Mouse (Mus musculus): ENCODE data around the gene Dusp11. TPM values are rescaled to one million over a fixed set of nuclear protein-coding genes. Genes with fewer than 3 reads are reported as not detected.

Gene Dusp11
- polyA plus RNA-seq (2014; fragmentation: Illumina TruSeq; extraction: RNeasy Lipid Tissue Mini Kit (QIAGEN cat#74804); ENCODE audit: low read depth, low replicate concordance): 375 TPM

DNA sequence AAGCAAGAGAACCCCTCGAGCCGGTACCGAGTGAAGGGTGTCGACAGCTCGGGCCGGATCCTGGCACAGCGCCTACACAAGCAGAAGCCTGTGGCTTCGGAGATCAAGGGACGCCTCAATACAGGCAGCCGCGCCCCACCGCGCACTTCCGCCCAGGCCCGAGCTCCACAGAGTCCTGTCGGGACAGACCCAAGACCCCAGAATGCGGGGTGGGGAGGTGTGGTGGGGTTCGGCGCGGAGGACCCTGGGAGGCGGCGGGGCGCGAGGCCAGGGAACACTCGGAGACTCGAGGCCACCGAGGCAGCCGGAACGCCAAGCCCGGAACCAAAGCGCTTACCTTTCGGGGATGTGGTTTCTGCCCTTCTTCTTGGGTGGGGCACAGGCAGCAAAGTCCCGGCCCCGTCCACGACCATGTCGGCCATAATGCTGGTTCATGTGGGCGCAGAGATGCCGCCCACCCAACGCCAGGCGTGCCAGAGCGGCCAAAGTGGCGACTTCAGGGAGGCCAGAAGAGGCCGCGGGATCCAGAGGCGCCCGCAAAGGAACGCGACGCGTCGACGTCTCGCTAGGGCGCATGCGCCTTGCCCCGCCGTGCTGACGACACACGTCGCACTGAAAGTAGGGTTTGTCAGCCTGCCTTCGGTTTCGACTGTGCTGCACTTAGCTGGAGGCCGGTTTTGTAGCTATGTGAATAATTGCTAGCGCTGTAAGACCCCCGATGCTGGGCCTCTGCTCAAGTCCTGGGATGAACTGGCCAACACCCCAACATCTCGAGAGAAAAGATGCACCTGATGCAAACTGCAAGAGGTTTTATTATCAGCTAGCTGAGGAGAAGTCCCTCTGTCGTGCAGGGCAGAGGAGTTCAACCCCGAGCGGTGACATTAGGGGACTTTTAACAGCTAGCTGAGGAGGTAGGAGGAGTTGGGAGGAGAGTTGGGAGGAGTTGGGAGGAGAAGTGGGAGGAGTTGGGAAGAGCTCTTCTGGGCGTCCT lies at the start of gene Dusp11:
Gene Dusp11, minus strand, starts transcription at position 567 of the 991 bp plus-strand sequence.

DNA sequence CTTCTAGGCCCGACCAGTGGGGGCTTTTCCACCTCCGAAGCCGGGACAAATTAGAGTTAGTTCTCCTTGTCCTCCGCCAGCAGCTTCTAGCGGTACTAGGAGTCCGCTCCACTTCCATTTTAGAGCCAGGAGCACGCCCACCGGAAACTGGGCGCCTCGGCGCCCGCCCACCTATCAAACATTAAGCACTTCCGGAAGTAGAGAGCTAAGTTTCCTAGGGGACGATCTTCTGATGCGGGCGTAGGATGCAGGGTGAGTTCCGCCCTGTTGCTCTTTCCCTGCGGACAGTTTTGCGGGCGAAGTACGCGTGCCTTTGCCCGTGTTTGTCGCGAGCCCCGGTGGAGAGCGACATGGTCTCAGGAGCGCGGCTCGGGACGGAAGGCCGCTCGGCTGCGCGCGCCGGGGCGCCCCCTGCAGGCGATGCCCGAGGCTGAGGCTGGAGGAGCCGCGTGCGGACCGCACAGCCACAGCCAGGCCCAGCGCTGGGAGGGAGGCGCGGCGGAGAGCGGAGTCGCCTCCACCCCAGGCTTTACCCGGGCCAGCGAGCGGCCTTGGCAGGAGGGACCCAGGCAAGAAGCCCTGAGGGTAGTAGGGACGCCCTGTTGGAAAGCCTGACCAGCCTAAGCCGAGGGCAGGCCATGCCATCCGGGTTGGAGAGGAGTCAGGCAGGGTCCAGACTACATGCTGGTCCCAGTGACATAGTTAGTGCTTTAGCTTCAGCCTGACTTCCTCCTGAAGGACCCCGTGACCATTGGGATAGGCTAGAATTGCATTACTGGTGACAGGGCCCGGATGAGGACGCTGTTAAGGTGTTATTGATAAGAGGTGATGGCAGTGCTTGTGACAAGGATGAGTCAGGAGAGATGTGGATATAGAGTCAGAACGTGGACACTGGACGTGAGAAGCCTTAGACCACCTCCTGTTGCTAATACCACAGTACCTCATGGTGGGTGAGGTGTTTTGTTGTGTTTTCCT lies 45.6 kb downstream of the Dusp11 start, which contains the start of gene Nat8f1:
Gene Nat8f1, minus strand, starts transcription at position 149 of the 975 bp plus-strand sequence.

DNA sequence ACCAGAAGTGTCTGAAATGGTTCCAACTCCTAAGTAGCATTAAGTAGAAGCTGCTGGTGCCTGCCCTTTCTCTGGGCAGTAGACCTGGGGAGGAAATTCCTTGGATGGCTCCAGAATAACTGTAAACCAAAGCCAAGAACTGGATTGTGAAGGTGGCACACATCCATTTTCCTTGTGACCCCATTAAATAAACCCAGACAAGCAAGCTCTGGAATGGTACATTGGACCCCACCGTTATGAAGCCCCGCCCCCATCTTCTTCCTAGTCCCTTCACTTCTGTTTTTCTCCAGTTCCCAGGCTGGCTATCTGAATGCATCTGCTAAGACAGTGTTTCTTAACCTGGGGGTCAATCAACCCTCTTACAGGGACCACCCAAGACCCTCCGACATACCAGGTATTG lies 49.9 kb downstream of the Dusp11 start, which contains the start of gene Tprkb:
Gene Tprkb, plus strand, starts transcription at position 279 of the 400 bp plus-strand sequence.

DNA sequence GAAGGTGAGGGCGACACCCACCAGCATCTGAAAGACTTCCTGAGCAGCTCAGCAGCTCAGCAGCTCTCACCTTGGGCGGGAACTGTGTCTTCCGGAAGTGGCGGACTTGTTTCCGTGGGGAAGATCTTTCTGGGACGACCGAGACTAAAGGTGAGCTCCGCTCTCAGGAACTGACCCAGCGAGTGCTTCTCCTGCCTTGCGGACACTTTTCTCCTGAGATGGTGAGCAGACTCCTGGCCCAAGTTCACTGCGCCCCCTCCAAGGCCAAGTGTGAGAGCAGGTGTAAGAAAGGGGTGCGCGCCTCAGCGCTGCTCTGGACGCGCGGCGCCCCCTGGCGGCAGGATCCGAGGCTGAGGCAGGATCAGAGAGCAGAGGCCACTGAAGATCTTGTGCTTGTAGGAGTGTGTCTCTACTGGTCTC lies 56.8 kb downstream of the Dusp11 start, which contains the start of gene Nat8f4:
Gene Nat8f4, minus strand, starts transcription at position 243 of the 420 bp plus-strand sequence.

Other genes with a start within 250 kb of the Dusp11 start
- not detected for gene Nat8f7, start 248.5 kb downstream of the Dusp11 start, polyA plus RNA-seq (2014; fragmentation: Illumina TruSeq; extraction: RNeasy Lipid Tissue Mini Kit (QIAGEN cat#74804); ENCODE audit: low read depth, low replicate concordance)
- 1.2 TPM for gene Nat8f3, start 195.9 kb downstream of the Dusp11 start, polyA plus RNA-seq (2014; fragmentation: Illumina TruSeq; extraction: RNeasy Lipid Tissue Mini Kit (QIAGEN cat#74804); ENCODE audit: low read depth, low replicate concordance)
- gene Nat8f6, start 140.7 kb downstream of the Dusp11 start, polyA plus RNA-seq (2014; fragmentation: Illumina TruSeq; extraction: RNeasy Lipid Tissue Mini Kit (QIAGEN cat#74804); ENCODE audit: low read depth, low replicate concordance): not detected
- gene Nat8f5, start 140.7 kb downstream of the Dusp11 start, polyA plus RNA-seq (2014; fragmentation: Illumina TruSeq; extraction: RNeasy Lipid Tissue Mini Kit (QIAGEN cat#74804); ENCODE audit: low read depth, low replicate concordance): not detected
- not detected for gene Nat8, start 129.6 kb downstream of the Dusp11 start, polyA plus RNA-seq (2014; fragmentation: Illumina TruSeq; extraction: RNeasy Lipid Tissue Mini Kit (QIAGEN cat#74804); ENCODE audit: low read depth, low replicate concordance)
- 1.1 TPM for gene Nat8f2, start 92.5 kb downstream of the Dusp11 start, polyA plus RNA-seq (2014; fragmentation: Illumina TruSeq; extraction: RNeasy Lipid Tissue Mini Kit (QIAGEN cat#74804); ENCODE audit: low read depth, low replicate concordance)
- 22.0 TPM for gene Nat8f4, start 56.8 kb downstream of the Dusp11 start, polyA plus RNA-seq (2014; fragmentation: Illumina TruSeq; extraction: RNeasy Lipid Tissue Mini Kit (QIAGEN cat#74804); ENCODE audit: low read depth, low replicate concordance)
- 64.9 TPM for gene Tprkb, start 49.8 kb downstream of the Dusp11 start, polyA plus RNA-seq (2014; fragmentation: Illumina TruSeq; extraction: RNeasy Lipid Tissue Mini Kit (QIAGEN cat#74804); ENCODE audit: low read depth, low replicate concordance)
- not detected for gene Nat8f1, start 46.0 kb downstream of the Dusp11 start, polyA plus RNA-seq (2014; fragmentation: Illumina TruSeq; extraction: RNeasy Lipid Tissue Mini Kit (QIAGEN cat#74804); ENCODE audit: low read depth, low replicate concordance)
- not detected for gene Figla, start 54.5 kb upstream of the Dusp11 start, polyA plus RNA-seq (2014; fragmentation: Illumina TruSeq; extraction: RNeasy Lipid Tissue Mini Kit (QIAGEN cat#74804); ENCODE audit: low read depth, low replicate concordance)
- 0.50 TPM for gene Add2, start 67.0 kb upstream of the Dusp11 start, polyA plus RNA-seq (2014; fragmentation: Illumina TruSeq; extraction: RNeasy Lipid Tissue Mini Kit (QIAGEN cat#74804); ENCODE audit: low read depth, low replicate concordance)
- gene Tgfa, start 233.6 kb upstream of the Dusp11 start, polyA plus RNA-seq (2014; fragmentation: Illumina TruSeq; extraction: RNeasy Lipid Tissue Mini Kit (QIAGEN cat#74804); ENCODE audit: low read depth, low replicate concordance): 10.6 TPM